Mouse (Mus musculus): ENCODE measurements around the gene Batf3.
A peak's percentile ranks its signal among the peaks of the same experiment; 100 is the strongest.

Batf3 gene

DNA sequence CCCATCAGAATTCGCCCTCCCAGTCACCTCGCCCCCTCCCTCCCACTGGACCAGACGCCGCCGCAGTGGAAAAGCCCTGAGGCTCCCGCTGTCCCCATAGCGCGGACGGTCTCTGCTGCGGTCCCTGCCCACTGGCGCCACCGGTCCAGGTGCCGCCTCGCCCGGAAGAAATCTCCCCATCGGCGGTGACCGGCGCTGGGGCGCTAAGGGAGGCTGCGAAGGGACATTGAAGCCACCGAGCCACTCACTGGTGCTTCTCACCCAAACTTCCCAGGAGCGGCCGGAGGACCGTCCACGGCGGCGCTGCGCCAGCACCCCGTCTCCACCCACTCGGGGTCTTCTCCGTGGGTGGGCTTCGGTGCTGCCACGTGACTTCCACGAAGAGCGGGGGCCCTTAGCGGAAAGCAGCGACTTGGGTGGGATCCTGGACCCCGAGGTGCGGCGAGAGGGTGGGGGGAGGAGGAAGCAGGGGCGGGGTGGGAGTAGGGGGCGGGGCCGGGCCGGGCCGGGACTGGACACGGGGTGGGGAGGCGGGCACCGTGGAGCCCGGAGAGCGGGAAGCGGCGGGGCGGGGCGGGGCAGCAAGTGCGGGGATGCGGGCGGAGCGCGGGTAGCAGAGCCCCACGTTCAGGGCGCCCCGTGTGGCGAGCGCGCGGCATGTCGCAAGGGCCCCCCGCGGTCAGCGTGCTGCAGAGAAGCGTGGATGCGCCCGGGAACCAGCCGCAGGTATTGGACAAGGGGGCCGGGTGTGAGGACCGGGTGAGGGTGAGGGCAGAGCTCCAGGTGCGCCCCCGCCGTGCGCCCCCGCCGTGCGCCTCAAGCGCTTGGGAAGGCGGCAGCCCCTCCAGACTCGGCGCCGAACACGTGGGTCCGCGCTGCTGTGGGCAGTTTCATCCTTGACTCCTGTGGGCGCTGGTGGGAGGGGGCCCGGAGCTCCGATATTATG lies at the start of gene Batf3:
TSS of gene Batf3 (plus strand) at position 46 of the 946 bp plus-strand sequence.
- DNase-seq (ENCODE audit: low spot score in 2 of 2) = peak in 1 of 2 experiments; percentile 26

DNA sequence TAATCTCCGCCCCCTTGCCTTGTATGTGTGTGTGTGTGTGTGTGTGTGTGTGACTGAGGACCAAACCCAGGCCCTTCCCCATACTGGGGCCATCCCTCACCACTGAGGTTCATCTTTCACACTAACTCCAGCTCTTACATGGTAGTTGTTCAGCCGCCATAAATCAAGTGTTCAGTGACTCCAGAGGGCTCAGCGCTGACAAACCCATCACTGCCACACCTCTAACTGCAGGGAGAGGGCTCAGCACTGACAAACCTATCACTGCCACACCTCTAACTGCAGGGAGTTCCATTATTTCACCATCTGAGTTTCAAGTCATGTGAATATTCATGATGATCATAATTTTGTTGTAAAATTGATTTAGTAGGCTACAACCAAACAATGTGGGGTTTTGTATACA lies 44.1 kb upstream of the Batf3 start:
- no peak for DNase-seq (ENCODE audit: low spot score in 2 of 2)

DNA sequence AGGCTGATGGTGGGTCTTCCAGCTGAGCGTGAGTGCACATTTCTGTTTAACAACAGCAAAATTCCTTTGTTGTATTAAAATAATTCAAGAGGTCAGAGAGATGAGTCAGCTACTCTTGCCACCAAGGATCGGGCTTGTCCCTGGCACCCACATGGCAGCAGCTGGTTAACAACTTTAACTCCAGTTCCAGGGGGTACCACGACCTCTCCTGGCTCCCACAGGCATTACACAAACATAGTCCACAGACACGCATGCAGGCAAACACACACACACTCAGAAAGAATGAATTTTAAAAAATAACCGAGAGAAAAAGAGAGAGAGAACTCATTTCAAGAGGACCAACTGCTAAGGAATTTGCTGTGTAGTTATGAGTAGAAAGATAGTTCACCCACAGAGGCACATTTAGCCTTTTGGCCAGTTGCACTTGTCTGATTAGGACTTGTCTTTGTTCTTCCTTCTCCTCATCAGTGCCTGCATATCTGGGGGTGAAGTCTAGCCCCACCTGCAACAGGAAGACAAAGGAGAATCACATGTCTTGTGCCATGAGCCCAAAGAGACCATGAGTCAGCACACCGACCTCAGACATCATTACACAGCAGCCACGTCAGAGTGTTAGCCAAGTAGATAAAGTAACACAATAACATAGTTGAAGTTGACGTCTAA lies 42.6 kb upstream of the Batf3 start:
- no peak for DNase-seq (ENCODE audit: low spot score in 2 of 2)

DNA sequence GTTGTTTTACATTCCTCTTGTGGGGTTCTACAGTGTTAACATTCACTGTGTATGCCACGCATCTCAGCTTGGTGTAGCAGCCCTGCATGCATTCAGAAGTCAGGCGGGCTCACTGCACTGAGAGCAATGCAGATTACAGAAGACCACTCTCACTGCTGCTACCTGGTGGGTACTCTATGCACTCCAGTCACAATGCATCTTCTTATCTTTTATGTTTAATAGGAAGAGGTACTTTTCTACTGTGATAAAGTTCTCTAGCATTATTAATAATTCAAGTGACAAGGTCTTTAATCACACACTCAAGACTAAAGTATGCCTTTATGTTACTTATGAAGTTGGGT lies 42.1 kb upstream of the Batf3 start:
- DNase-seq (ENCODE audit: low spot score in 2 of 2) = no peak

DNA sequence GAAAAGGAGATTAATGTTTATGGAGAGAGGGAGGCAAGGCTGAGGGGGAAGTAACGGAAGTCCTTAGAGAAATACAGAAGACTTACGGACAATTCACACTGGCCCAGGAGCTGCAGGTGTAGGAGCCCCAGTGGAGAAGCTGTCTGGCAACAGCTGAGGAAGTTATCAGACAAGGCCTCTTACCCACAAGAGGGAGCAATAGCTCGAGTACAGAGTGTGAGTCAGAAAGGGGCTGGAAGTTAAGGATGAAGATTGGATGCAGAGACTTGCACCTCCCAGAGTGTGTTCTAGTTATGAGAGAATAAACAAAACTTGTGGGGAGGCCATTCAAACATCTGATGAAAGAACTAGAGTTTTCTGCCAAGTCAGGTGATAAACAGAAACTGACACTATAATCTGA lies 40.2 kb upstream of the Batf3 start:
- no peak for DNase-seq (ENCODE audit: low spot score in 2 of 2)

DNA sequence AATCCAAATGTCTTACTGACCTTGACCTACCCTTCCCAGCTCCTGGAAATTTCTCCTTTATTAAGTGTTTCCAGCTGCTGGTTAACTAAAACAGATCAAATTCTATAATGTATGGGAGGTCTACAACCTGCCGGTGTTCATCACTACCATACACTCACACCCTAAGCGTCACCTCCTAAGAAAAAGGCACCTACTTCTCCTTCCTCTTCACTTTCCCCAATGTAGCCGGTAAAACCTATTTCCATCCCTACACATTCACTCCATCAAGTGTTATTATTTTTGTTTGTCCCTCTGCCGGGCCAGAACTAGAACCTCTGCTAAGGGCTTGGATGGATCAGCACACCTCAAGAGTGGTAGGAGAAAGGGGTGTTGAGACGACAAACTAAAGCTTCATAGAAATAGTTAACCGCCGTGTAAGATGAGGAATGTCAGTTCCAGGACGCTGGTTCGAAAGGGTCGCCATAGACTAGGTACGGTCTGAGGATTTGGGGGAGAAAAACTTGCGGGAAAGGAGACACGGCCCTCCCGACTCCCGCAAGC lies 35.3 kb upstream of the Batf3 start:
- no peak for DNase-seq (ENCODE audit: low spot score in 2 of 2)

DNA sequence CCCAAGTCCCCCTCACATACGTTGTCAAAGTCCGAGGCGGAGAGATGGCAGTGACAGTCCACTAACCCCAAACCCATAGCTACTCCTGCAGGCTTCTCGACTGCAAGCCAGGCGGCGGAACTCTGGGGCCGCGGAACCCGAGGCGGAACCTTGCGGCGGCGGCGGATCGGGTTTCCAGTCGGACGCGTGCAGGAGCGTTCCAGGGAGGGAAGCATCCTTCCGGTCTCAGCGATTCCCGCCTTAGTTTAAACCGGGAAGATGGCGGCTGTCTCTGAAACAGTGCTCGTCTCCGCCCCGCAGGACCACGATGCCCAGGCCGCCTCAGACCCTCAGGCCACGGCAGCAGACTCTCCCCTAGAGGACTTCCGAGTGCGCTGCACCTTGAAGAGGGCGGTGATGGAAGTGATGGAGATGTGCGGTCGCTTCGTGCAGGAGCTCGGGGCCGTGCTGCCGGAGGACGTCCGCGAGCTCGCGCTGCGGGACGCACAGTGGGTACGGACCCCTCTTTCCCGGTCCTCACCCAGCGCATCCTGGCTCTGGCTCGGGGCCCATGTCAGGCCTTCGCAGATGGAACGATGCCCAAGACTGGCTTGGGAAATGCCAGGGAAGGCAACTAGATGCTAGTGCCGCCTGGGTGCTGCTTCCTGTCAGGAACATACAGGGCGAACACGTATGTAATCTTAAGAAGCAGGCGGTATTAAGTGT lies 34.7 kb upstream of the Batf3 start, which contains the start of the genes Tatdn3 and Nsl1:
TSS of gene Tatdn3 (minus strand) at position 152 of the 705 bp plus-strand sequence.
TSS of gene Nsl1 (plus strand) at position 232 of the 705 bp plus-strand sequence.
- DNase-seq (ENCODE audit: low spot score in 2 of 2) = peak; percentile 86 to 92

DNA sequence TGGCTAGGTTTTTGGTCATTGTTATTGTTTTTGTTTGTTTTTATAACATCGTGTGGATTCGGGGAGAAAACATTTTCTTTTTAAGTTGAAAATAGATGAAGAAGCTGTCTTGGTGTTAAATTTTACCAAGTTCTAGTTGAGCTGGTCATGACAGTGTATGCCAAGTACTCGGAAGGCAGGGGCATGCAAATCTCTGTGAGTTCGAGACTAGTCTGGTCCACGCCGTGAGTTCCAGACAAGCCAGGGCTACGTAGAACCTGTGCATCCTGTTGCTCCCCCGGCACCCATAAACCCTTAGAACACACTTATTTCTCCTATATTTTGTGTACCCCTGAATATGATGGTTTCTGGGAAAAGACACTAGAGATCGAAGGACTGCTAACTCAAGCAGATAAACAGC lies 33.9 kb upstream of the Batf3 start:
- DNase-seq (ENCODE audit: low spot score in 2 of 2) = no peak

DNA sequence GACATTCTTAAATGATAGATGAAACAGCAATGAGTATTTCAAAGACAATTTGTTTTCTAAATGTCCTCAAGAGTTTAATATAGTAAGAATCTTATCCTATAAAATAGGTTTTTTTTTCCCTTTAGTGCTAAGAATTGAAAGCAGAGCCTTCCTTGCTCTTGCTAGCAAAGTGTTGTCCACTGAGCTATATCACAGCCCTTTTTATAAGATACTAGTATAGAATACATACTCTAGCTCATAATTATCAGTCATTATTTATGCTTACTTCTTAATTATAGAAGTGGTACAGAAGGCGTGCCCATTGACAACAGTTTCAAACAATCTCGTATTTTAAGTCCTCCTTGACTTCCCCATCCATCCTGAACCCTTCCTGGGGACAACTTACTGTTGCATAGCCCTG lies 33.1 kb upstream of the Batf3 start:
- no peak for DNase-seq (ENCODE audit: low spot score in 2 of 2)

DNA sequence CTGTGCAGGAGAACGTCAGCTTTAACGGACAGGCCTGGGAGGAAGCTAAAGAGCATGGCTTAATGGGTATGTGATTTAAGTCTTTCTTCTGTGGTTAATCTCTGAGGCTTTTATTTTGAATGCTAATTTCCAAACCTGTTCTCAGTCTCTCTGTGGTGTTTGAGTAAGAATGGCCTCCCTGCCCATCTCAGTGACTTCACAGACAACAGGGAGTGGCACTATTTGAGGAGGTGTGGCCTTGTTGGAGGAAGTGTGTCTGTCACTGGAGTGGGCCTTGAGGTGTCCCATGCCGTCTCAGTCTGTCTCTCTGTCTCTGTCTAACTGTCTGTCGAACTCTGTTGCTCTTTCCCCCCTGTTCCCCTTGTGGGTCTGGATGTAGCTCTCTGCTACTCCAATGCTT lies 32.5 kb upstream of the Batf3 start:
- no peak for DNase-seq (ENCODE audit: low spot score in 2 of 2)

DNA sequence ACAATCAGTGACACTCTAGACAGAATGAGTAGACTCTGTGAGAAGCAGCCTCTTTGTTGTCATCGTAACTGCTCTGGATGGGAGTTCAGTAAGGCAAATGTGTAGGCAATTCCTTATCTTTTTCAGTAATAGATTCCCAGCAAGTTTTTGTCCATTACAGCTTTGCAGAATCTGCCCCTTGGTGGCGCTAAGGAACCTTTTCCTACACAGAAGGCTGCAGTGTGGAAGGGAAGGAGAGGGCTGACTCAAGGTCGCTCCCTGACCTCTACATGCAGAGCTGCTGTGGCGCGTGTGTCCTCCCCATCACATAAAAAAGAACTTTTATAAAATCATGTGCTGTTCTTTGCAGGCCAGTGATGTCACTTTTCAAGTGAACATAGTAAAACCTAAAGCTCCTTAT lies 29.3 kb upstream of the Batf3 start:
- no peak for DNase-seq (ENCODE audit: low spot score in 2 of 2)

DNA sequence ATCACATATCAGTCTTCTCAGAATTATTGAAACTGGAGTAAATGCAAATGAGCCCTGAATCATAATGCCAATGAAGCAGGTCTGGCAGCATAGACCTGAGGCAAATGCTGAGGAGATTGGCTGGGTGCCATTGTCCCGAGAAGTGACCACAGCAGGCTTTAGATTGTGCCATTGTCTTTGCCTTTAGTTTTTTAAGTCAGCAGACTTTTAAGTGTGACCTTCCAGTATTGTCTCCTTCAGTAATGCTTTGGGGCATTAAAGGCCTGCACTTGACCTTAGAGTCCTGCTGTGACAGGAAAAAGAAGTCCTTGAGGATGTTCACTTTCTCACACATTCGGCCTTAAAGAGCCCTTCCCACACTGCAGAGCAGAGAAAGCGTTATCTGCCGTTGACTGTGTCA lies 27.4 kb upstream of the Batf3 start:
- DNase-seq (ENCODE audit: low spot score in 2 of 2) = no peak

DNA sequence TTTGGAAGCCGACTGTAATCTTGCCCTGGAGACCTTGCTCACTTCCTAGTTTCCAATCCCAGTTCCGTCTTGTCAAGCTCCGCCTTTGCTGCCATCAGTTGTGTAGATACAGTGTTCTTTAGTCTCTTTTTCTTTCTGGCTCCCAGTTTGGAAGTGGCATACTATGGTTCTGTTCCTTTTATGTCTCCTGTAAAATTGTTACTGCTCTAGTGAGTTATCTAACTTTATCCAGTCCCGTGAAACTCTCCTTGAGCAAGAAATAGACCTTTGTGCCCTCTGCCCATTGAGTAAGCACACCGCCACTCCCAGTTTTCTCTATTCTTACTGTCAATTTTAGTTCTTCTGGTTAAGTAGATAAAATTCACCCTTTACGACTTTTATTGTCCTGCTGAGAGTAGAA lies 26.0 kb upstream of the Batf3 start:
- DNase-seq (ENCODE audit: low spot score in 2 of 2) = no peak

DNA sequence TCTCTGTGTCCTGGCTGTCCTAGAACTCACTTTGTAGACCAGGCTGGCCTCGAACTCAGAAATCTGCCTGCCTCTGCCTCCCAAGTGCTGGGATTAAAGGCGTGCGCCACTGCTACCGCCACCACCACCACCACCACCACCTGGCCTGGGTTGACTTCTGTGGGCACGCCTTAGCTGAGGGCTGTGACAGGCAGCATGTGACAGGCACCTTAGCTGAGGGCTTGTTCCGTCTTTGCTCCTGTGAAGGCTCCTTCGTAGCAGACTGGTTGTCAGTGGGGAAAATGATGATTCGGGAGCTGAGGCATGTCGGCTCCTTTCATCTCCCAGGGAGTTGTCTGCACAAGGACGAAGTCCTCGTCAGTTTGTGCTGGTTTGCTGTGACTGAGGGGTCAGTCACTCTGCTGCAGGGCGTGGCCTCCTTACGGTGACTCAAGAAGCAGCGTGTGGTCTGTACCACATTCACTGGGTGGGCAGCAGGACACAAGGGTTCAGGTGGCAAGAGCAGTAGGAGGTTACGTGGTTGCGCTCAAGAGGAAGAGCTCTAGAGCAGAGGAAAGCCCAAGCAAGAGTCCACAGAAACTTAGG lies 25.2 kb upstream of the Batf3 start:
- no peak for DNase-seq (ENCODE audit: low spot score in 2 of 2)

DNA sequence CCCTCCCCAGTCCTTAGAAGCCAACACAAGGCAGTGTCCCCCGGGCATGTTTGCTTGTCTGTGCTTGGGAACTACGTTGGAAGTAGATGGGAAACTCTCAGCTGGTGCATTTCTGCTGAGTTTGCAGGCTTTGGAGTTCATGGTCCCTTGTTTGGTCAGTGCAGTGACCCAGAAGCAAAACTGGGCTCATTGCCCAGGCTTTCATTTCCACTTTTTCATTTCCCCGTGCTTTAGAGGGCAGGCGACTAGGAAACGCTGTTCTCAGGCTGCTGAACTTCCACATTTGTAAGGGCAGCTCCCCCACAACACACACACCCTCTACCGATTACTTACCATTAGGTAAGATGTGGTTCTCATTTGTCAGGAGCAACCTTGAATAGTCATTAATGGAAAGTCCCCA lies 24.6 kb upstream of the Batf3 start:
- DNase-seq (ENCODE audit: low spot score in 2 of 2) = peak in 1 of 2 experiments; percentile 47

DNA sequence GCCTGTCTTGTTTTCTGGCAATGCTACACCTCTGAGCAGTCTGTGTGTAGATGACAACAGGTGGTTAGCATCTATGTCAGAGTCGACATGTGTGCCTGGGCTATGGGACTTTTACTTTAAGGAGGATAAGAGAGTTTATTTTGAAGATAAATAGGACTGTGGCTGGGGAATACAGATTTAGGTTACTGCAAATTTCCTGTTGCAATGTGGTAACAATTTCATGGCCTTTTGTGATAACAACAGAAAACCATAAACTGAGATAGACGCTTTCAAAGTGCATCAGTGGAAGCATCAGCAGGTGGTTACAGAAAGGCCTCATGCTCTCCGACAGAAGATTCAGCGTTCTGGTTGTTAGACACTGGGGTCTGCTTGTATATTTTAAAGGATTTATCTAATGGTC lies 24.2 kb upstream of the Batf3 start:
- no peak for DNase-seq (ENCODE audit: low spot score in 2 of 2)

DNA sequence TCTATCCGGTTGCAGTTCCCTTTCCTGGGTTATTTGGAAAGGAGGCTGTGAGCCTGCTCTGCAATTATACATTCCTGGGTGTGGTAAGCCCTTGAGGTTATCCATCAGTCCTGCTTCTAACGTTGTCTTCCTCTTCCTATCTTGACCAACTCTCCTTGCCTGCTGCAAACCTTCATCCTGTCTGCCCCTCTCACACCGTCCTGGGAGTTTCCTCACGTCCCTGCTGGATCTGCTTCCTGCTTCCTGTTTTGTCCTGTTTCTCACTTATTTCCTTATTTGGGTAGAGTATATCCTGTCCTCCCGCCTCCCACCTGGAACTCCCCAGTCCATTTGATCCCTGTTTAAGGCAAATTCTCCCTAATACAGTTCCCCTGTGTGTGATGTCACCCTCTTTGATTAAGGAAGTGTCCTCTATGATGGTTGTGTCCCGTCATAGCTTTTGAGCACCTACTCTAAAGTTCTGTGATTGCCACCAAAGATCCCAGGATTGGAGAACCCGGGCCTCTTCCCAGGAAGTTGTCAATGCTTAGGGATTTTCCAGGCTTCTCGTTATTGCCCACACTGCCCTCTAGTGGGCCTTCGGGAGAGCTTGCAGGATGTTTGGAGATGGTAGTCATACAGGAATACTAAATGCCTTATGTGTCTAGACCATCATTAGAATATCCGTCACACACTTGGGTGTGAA lies 22.3 kb upstream of the Batf3 start:
- peak; percentile 28 to 38 for DNase-seq (ENCODE audit: low spot score in 2 of 2)

DNA sequence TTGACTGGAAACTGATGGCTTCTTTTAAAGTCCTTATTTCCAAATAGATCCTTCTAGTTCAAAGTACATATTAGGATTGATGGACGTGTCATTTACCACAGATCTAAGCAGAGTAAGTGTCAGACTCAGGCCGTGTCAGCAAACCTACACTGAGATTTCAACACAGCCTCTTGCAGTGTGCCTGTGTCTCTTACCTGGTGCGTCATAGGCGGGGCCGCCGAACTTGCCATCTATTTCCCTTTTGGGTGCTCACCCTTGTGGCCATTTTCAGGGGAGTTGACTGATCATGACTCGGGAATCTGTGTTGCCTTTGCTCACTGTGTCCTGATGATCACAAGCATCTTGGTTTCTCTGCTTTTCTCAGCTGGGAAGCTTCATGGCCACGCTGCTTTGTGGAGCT lies 14.4 kb upstream of the Batf3 start:
- no peak for DNase-seq (ENCODE audit: low spot score in 2 of 2)

DNA sequence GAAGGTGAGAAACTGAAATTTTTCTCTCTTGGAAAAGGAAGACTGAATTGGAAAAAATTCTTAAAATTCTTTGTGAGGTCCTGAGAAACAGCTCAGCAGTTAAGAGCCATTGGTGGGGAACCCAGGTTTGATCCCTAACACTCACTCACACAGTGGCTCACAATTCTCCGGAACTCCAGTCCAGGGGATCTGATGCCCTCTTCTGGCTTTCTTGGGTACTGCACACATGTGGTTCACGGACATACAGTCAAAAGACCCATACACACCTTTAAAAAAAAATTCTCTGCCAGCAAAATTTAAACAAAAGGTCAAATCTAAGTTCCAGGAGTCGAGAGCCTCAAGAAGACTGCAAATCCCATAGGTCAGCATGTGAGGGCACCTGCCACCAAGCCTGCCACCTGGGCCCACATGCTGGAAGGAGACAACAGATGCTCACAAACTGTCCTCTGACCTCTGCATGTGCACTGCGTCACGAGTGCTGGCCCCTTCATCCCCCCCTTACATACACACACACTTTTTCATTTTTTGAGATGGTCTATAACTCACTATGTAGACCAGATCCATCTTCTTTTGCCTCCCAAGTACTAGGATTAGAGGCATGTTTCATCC lies 12.6 kb upstream of the Batf3 start:
- peak in 1 of 2 experiments; percentile 35 for DNase-seq (ENCODE audit: low spot score in 2 of 2)

DNA sequence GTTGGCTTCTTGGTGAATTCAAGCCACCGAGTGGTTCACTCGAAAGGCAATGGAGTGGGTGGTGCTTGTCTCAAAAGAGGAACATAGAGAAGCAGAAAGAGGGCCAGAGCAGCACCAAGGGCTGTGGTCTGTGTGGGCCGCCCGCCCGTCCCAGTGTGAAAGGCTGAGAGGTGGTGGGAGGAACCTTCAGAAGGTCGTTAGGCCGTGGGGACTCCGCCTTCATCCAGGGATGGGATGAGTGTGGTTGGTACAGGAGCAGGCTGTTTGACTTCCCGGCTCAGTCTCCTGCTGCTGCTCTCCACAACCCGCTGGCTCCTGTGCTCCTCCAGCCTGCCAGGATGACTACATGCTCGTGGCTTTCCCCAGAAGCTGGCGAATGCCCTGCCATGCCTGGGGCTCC lies 12.1 kb upstream of the Batf3 start:
- DNase-seq (ENCODE audit: low spot score in 2 of 2) = no peak

All from urinary bladder, postnatal 36 days (tissue).